Mouse (Mus musculus) spleen, adult 18-20 months (tissue): ENCODE measurements around the gene Nprl3.
"Not testable (repeated sequence)": the region's sequence is repeated elsewhere in the genome, so short reads cannot be mapped to it uniquely, and the experiment has no call there.

ENCODE experiments used
- DNase-seq, 2 experiments: peaks; one replicate each; pipeline ENCODE4 v3.0.0; 2022; ENCODE audit warnings: mixed read lengths in 2 of 2

Gene Nprl3

GRCm38 (mm10) chr11:32283091-32283777 lies 15.7 kb upstream of the Nprl3 start, which contains the start of gene Hba-a1:
Hba-a1 (plus strand) TSS chr11:32283511.
- not testable (repeated sequence) for DNase-seq

- no peak for DNase-seq
These were observed 14.1 kb upstream of the Nprl3 start for GRCm38 (mm10) chr11:32281416-32282144.

DNA sequence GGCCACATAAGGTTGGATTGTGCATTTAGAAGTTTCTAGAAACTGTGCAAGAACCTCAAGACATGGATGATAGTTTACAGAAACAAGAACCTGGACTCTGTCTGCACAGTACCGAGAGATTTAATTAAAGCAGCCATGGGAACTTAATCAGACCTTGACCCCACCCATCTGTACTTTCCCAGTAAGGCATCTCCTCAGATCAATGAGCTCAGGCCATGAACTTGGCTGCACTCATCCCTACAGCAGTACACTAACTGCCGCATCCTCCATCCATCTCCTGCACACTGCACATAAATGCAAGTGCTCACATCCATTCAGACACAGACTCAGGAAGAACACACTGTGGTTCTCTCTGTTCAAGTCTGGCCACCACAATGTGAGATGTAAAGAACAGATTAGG lies 13.1 kb upstream of the Nprl3 start:
- no peak for DNase-seq

DNA sequence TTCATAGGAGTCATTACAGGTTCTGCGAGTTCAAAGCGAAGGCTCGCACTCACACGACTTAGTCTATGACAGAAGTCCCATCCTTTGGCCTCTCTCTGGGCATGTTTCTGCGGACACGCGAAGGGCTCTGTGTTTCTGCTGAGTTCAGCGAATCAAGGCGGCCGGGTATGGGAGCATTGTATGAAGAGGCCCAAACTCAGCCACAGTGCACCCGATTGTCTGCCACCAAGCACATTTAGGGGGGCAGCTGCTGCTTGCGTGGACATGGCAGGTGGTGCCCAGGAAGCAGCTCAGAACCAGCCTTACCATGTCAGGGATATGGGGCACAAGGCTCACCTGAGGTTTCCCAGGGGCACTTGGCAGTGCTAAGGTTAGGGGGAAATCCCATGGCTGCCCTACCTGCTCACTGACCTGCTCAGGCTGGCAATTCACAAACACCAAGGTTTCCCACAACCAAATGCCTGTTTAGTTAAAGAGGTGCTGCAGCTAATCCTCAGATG lies 11.0 kb upstream of the Nprl3 start:
- DNase-seq = no peak

GRCm38 (mm10) chr11:32277736-32278457 lies 10.4 kb upstream of the Nprl3 start:
- DNase-seq = no peak

DNA sequence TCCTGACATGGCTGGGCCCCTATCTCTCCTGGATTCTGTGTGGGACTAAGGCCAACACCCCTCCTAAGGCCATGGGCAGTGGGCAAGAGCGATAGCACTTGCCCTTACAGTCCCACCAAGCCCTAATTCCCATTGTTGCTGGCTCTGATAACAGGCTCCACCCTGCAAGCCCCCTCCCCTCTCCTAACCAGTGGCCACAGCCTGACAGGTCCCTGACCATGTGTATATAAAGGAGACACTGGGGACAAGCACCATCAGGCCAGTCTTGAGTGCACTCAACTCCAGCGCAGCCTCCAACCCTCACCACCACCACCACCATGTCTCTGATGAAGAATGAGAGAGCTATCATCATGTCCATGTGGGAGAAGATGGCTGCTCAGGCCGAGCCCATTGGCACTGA lies 8.8 kb upstream of the Nprl3 start, which contains the start of gene Hba-x:
Gene Hba-x (plus strand): TSS at position 54 of the 400 bp plus-strand sequence.
- no peak for DNase-seq

- no peak for DNase-seq
These were observed 3.7 kb upstream of the Nprl3 start for GRCm38 (mm10) chr11:32271178-32271577.

DNA sequence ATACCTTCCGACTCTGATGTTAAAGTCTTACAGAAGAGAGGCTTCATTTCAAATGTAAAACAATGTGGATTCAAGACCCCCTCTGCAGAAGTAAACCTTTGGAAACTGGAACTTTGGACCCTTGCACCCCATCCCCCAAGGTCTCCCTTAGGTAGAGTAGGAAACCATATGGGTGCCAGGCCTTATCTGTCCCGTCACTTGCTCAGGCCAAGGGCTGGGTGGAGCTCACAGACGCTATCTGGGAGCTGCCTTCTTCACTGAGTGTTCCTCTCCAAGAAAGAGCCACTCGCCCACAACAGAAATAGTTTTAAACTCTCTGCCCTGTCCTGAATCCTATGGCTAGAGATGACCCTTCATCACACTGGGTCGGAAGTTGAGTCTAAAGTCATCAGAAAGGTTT lies 1.4 kb upstream of the Nprl3 start:
- no peak for DNase-seq

DNA sequence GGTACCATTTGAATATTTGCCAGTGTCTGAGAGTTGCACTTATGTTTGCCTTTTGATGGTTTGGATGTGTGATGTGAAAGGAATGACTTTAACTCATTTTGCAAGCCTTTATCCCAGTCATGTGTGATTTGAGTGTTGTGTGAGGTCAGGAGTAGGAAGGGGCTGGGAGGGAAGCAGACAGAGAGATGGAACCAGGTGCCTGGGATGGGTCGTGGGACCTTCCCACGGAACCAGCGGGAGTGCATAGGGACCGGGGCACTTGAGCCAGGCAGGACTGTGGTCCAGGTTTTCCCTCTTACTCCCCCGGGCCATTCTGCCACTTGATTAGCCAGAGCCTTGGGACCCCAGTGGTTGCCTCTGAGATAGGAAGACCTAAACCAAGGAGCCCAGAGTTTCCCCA lies 457 bp upstream of the Nprl3 start:
- peak in 1 of 2 experiments; percentile 14 for DNase-seq

- DNase-seq = no peak
These were observed 731 bp downstream of the Nprl3 start for GRCm38 (mm10) chr11:32266776-32267175.

GRCm38 (mm10) chr11:32266194-32266593 lies 1.3 kb downstream of the Nprl3 start:
- no peak for DNase-seq

- DNase-seq = no peak
These were observed 2.3 kb downstream of the Nprl3 start for GRCm38 (mm10) chr11:32265117-32265738.

DNA sequence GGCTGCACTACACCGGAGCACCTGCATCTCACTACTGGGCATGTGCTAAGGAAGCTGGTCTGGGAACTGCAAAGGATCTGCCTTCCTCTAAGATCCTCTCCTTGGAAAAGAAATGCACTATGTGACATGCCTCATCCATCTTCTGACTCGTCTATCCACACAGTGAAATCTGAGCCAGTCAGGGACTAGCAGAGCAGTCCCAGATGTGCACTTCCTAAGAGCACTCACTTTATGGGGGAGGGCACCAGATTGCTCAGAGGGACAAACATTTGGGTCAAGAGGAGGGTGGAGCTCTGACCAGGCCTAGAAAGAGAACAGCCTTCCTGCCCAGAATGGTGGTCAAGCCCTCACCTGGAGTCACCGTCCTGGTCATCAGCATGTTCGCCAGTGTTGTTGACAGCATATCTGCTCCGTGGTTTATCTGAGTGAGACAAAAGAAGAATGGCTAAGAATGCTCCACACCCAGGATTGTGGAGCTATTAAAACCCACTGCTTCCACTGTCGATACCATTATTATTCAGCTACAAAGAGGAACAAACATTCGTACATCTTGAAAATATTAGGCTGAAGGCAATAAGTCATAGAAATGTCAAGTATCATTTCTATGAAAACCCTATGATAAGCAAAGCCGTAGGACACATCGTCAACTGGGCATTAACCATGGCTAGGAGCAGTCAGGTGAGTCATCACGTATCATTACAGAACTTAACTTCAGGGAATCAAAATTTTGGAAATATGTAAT lies 4.7 kb downstream of the Nprl3 start:
- DNase-seq = no peak

GRCm38 (mm10) chr11:32256566-32256965 lies 10.9 kb downstream of the Nprl3 start:
- no peak for DNase-seq

DNA sequence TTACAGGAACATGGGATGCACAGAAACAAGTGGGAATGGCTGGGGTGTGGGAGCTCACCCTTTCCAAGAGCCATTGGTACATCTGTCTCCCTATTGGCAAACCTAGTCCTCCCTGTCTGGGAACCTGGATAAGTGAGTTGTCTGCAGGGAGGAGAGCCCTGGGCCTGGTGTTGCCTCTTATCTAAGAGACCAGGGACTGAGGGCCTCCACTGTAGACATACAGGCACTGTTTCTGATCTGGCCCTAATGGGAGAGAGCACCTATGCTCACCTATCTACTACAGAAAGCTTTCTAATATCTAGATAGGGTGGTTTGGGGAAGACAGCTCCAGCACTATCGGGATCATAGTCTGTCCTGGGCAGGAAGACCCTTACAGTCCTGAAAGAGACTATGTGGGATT lies 11.4 kb downstream of the Nprl3 start:
- DNase-seq = no peak

GRCm38 (mm10) chr11:32253121-32253520 lies 14.4 kb downstream of the Nprl3 start:
- DNase-seq = no peak

DNA sequence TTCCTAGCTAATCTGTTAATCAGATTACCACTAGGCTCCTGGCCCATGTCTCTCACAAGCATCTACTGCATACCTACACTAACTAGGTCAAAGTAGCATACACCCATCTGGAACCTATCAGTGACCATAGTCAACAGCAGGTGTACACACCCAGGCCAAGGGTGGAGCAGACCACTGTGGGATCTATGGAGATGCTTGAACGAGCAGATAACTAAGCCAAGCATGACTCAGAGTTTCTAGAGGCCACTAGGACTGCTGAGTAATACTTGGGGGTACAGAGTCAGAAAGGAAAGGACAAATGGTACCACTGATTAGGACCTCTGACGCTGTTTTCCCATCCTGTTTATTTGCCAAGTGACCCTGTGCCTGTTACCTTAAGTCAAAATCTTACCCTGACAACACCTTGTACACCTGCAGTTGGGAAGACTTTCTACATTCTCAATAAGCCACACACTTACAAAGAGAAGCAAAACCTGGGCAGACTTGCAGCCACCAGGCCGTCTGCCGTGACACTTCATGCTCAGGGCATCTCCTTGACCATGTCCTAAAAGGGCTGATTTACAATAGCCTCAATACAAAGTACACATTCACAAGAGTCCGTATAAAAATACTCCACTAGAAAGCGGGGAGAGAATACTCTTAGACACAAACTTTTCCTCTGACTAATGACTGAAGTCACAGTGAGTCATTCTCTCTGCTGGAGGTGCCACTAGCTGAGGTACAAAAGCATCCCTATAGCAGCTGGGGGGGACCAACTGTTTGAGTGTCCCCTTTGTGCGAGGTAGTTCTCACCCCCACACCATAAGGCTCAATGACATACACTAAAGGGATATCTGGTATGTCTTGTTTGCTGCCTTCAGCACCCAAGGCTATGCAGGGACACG lies 16.4 kb downstream of the Nprl3 start:
- DNase-seq = no peak

GRCm38 (mm10) chr11:32248350-32248749 lies 19.2 kb downstream of the Nprl3 start:
- no peak for DNase-seq

DNA sequence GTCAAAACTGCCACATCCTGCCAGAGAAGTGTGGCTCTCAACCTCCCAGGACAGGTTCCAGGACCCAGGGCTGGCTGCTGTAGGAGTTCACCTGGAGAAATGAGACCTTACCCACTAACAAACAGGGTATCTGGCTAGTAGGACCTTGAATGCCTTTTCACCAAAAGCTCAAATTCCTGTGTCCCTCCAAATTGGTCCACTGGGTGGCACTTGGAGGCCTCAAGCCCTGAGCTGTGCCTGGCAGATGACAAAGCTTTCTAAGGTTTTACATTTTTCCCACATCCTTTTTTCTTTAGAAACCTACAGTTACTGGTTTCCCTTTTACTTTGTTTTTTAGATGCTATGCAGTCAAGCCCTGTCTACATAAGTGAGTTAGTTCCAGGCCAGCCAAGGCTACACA lies 20.4 kb downstream of the Nprl3 start:
- no peak for DNase-seq

- DNase-seq = no peak
These were observed 21.9 kb downstream of the Nprl3 start for GRCm38 (mm10) chr11:32245614-32246013.

DNA sequence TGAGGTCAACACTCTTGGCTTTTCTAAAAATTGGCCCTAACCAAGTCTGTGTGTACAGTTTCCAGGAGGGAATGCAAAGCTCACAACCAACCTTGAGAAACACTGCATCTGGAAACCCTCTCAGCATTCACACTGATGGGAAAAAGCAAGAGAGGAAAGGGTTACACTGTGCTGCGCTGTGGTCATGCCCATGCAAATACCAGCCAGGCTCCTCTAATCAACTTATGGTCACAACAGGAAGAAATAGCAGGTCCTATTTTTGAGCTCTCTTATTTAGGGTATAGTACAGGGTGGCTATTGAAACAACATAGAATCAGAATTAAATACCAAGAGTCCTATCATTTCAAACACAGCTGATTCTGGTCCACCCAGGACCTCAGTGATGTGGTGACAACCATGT lies 22.9 kb downstream of the Nprl3 start:
- DNase-seq = no peak
